Mouse (Mus musculus) monocyte, adult 2 months (primary cell): ENCODE data around the gene Gm5622.
"Not testable (repeated sequence)": the region's sequence is repeated elsewhere in the genome, so short reads cannot be mapped to it uniquely, and the experiment has no call there.

ENCODE experiments used
- DNase-seq, 2 experiments: peaks; one replicate each; pipeline ENCODE4 v3.0.0; 2022; ENCODE audit warnings: low spot score in 2 of 2, low read depth in 1 of 2

Gm5622 gene

GRCm38 (mm10) chr14:51552490-51552889, at the start of gene Gm5622:
TSS of gene Gm5622 (plus strand) at chr14:51552790.
- no peak for DNase-seq

GRCm38 (mm10) chr14:51507416-51507815, 45.2 kb upstream of the Gm5622 start:
- DNase-seq = no peak

- DNase-seq = not testable (repeated sequence)
Observed at GRCm38 (mm10) chr14:51573963-51574362, 21.4 kb downstream of the Gm5622 start, which contains the start of gene Gm17175. TSS of gene Gm17175 (minus strand) at chr14:51574063.

- not testable (repeated sequence) for DNase-seq
Observed at GRCm38 (mm10) chr14:51592039-51592438, 39.4 kb downstream of the Gm5622 start, which contains the start of gene Gm17174. TSS of gene Gm17174 (minus strand) at chr14:51592139.

GRCm38 (mm10) chr14:51611210-51611609, 58.6 kb downstream of the Gm5622 start, which contains the start of gene Gm17078:
TSS of gene Gm17078 (minus strand) at chr14:51611310.
- DNase-seq = no peak

- DNase-seq = peak; percentile 3 to 13
Observed at GRCm38 (mm10) chr14:51632426-51632825, 79.8 kb downstream of the Gm5622 start.

GRCm38 (mm10) chr14:51635566-51635965, 83.0 kb downstream of the Gm5622 start, which contains the start of gene Gm4181:
TSS of gene Gm4181 (minus strand) at chr14:51635666.
- not testable (repeated sequence) for DNase-seq

GRCm38 (mm10) chr14:51677269-51677668, 124.7 kb downstream of the Gm5622 start:
- DNase-seq = no peak

GRCm38 (mm10) chr14:51695368-51695767, 142.8 kb downstream of the Gm5622 start, which contains the start of gene Gm17079:
TSS of gene Gm17079 (minus strand) at chr14:51695468.
- DNase-seq = not testable (repeated sequence)
